Mouse (Mus musculus) CD4-positive, CD25-positive, alpha-beta regulatory T cell, adult 4 months (primary cell): ENCODE measurements around the gene Kcnip1. TPM values are rescaled to one million over a fixed set of nuclear protein-coding genes. Genes with fewer than 3 reads are reported as not detected.

Source experiments
- ATAC-seq: one replicate; pipeline ENCODE4 v1.8.0; 2017
- polyA plus RNA-seq, 2 experiments: library from polyadenylated mRNA; unstranded; fragments of 100-300 nt; shearing (Covaris generic); gene quantifications; one replicate each; pipeline ENCODE4 v1.2.1; 2017

The Kcnip1 gene
- polyA plus RNA-seq = not detected

DNA sequence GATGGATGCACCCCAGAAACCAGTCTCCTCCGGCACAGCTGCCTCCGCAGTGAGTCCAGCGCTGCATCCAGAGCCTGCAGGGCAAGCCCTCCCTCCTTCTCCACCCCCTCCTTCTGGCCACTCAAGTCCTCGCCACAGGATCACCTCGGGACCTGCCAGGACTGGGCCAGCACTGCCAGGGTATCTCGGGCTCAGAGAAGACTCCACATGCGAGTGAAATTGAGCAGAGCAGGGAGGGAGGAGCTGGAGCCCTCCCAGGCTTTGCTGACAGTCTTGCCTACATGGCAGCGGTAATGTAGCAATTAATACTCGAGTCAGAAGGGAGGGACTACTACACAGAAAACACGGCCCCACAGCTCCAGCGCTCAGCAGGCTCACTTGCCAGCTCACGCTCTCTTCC lies at the start of gene Kcnip1:
Kcnip1 (minus strand) TSS at position 215 of the 400 bp plus-strand sequence.
- ATAC-seq = no peak

DNA sequence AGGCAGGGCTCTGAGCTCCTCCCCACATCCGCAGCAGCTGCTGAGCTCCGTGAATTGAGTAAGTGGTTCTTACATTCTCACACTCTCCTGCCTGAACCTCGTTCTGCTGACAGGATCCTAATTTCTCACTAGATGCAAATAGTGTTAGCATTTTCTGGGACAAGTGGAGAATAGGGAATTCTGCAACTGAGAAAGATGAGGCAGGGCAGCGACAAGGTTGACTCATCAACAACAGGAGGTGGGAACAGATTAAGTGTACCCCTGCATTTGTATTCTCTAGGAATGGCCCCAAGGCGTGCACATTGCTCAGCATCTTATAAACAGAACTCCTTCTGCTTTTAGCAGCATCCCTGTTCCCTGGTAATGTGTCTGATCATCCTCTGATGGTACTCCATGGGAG lies 47.1 kb upstream of the Kcnip1 start:
- no peak for ATAC-seq

- peak; percentile 91 for ATAC-seq
These were observed 43.1 kb upstream of the Kcnip1 start for GRCm38 (mm10) chr11:34035909-34036658.

DNA sequence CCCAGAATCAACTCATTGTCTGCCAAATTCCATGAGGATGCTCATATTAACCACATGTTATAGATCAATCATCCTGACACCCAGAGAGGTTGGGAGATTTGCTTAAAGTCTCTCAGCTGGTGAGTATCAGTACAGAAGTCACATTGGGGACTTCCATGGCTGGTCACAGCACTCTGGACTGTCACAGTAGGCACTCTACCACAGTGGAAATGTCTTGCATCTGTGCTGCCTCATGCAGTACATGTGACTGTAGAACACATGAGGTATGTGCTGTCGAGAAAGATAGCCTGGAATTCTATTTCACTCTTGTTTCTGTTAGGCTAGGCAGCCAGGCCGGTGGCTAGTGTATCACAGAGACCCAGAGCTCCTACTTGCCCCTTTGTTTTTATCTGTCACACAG lies 41.8 kb upstream of the Kcnip1 start:
- no peak for ATAC-seq

DNA sequence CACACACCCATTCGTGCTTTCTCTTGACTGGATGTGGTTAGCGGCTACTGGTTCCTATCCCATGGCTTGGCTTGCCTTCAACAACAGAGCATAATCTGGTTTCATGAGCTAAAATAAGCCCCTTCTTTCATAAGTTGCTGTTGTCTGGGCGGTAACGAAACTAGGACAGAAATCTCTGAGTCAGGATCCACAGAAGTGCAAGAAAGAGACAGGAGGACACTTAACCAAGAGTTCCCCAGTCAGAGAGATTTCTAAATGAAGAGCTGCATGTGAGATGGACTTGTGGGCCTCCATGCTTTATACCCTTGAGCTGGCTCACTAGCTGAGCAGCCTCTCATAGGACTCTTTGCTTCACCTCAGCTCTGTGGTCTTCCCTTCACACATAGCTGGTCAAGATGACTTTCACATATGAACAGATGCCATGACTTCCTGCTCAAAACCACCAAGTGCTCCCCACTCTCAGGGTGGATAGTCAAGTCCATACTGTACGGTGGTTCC lies 41.1 kb upstream of the Kcnip1 start:
- ATAC-seq = peak; percentile 4

GRCm38 (mm10) chr11:34031015-34031805 lies 38.3 kb upstream of the Kcnip1 start:
- peak; percentile 67 for ATAC-seq

DNA sequence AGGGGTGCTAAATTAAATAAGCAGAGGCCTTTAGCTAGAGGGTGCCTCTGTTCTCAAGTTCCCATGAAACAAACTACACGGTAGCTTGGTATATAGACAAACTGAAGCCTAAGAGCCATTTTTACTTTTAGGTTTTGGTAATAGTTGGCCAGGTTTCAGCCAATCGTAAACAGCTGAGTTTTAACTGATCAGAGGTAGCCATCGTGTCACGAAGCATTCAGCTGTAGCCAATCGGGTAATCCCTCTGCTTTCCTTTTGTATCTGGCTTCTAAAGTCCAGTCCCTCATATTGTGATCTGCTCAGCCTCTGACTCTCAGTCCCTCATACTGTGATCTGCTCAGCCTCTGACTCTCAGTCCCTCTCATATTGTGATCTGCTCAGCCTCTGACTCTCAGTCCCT lies 36.7 kb upstream of the Kcnip1 start:
- ATAC-seq = no peak

DNA sequence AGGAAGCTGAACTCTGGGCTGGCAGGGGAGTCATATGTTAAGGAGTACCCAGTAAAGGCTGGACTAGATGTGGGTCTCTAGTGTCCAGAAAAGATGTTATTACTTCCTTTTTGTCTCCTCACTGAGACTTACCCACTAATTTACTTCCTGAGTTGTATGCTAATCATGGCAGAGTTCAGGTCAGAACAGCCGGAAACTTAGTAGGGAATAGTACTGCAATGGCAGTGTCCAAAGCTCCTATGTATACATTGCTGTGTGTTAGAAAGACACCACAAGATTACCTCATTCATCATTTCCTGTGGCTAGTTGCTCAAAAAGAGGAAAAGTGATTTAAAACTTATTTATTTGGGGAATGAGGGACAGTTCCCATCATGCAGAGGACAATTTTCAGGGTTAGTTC lies 32.1 kb upstream of the Kcnip1 start:
- no peak for ATAC-seq

GRCm38 (mm10) chr11:34012007-34012652 lies 19.2 kb upstream of the Kcnip1 start:
- ATAC-seq = no peak

- peak; percentile 71 for ATAC-seq
These were observed 17.9 kb upstream of the Kcnip1 start for GRCm38 (mm10) chr11:34010859-34011172.

DNA sequence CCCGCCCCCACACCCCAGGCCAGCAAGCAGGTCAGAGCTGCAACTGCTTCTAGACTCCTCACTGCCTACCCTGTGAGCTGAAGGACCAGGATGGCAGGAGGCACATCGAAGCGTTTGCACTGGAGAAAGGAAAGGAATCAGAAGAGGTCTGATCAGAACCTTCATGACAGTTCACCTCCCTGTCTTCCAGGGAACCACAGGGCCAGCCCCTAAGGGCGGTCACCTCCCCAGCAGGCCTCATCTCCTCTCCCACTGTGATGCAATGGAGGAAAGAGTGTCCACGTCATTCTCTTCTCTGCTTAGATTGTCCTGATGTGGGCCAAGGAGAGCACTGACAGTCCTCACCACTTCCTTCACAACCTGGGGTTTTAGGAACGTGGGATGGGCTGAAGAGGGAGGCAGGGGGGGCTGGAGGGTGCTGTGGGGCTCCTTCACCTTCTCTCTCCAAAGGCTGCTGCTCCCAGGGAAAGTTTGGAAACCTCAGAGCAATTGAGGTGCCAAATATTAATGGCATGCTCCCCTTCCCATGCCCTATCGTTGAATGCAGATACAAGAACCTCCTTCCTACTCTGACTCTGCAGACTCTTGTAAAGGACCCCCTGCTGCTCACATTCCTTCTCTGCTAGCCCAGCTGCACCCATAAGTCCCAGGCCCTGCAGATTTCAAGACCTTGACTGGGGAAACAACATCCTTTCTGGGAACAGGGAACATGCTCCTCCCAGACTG lies 17.3 kb upstream of the Kcnip1 start:
- ATAC-seq = peak; percentile 57

DNA sequence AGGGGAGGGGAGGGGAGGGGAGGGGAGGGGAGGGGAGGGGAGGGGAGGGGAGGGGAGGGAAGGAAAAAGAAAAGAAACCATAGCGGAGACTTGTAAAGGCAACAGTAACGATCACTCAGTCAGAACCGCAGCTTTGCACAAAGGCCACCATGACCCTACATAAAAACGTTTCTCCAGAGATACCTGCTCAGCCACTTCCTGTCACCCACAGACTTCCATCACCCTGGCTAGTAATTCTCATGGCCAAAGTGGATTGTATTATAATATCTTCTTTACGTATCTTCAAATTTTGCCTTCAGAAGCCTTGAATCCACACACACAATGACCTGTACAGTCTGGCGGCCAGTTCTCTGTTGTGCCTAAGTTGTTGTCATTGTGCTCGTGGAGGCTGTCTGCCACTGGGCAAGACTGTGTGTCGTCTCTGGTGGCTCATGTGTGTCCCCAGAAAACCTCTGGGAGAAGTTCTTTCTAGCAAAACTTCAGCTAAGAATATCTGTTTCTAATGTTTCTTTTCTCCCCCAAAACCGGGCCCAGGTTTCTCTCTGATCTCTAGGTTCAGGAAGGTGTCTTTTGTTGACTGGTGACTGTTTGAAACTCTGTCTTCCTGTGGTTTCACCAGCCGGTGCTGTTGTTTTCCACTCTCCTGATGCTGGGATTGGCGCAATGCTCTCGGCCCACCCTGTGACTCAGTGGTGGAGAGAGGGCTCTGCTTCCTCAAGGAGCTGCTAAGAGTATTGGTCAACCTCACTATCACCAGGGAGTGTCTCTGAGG lies 16.6 kb upstream of the Kcnip1 start:
- peak; percentile 24 for ATAC-seq

DNA sequence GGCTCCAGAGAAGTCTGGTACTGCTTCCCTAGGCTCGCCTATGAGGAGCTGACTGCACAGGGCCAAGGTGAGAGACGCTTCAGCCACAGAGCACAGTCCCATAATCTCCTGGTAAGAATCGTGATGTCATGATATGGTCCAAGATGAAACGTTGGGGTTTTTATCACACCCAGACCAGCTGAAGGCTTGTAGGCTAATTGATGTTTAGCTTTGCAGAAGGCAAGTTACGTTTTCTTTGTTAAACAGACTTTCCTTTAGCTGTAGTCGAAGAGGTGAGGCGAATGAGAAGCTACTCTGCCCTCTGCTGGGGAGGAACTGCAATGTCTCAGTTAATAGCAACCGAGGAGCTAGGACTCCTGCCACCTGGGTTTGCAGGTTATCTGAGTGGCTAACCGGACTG lies 15.8 kb upstream of the Kcnip1 start:
- ATAC-seq = peak; percentile 57

- peak; percentile 21 for ATAC-seq
These were observed 15.3 kb upstream of the Kcnip1 start for GRCm38 (mm10) chr11:34008214-34008613.

DNA sequence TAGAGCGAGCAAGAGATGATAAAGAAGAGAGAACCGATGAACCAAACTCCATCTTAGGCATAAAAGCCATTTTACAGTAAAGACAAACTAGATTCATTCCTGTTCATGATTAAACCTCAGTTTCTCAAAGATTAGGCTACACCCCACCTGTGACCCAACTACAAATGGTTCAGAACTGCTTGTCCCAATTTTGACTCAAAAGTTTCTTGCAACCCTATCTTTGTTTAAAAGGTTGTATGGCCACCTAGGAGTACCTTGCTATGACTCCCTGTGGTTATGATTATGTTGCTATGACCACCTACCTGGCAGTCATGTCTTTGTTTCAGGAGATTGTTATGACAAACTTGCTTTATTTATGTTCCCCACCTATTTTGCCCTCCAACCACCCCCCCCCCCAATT lies 14.7 kb upstream of the Kcnip1 start:
- ATAC-seq = no peak

- peak; percentile 23 for ATAC-seq
These were observed 9.6 kb upstream of the Kcnip1 start for GRCm38 (mm10) chr11:34002593-34002965.

GRCm38 (mm10) chr11:34001938-34002592 lies 9.1 kb upstream of the Kcnip1 start:
- ATAC-seq = peak; percentile 75

DNA sequence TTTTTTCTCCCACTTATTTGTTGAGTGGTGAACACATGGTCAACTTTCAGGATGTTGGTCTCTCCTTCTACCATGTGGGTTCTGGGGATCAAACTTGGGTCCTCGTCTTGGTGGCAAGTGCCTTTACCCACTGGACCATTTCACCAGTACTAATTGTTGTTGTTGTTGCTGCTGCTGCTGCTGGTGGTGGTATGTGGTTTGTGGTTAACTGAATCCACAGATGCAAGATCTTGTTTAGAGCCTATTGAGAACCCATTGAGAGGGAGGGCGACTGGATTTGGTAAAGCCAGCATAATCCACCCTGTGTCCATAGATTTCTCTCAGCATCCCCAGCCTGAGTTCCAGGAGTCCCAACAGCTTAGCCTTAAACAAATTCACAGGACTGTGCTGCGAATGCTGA lies 7.5 kb upstream of the Kcnip1 start:
- no peak for ATAC-seq

DNA sequence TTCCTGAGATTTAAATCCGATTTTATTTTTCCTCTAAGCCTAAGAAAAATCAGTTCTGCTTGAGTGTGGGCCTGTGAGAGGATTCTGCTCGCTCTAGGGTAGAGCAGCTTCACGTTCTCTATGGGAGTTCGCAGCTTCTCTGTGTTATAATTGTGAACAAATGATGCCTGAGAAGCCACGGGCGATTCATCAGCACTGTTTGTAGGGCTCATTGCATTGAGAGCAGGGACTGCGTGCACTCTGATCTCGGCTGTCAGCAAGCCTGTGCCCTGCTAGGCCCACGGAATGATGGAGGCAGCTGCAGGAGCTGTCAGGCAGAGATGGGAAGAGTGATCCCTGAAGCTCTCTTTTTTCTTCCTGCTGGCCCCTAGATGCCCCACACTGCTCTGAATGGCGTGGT lies 5.3 kb upstream of the Kcnip1 start:
- ATAC-seq = no peak

GRCm38 (mm10) chr11:33993496-33993895 lies 544 bp upstream of the Kcnip1 start:
- ATAC-seq = no peak

DNA sequence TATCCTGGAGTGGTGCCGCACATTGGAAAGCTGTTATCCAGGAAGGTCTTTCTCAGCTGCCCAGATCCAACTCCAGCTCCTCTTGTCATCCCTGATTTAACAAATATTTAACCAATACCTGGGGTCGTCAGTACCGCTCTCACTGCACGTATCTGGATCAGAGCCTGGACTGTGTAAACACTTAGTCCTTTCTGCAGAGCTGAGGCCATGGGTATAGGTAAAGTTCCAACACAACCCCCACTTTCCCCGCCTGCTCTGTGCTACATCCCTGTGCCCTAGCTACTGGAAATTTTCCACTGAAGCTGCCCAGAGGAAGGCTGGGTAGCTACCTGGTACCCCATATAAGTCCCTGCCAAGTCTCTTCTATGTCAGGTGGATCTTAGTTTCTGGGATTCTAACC lies 3.0 kb downstream of the Kcnip1 start:
- ATAC-seq = no peak

DNA sequence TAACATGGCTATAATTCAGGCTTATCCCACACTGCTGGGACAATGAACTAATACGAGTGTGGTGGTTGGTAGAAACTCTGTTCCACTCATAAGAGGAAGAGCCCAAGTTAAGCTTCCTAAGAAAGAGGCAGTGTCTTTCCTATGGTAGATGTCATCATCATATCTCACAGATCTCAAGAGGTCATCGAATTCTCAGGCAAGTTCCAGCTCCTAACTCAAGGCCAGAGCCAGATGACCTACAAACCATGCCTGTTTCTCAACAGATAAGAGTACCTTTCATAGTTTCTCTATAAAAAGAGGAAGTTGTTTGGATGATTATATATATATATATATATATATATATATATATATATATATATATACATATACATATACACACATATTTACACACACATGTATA lies 6.4 kb downstream of the Kcnip1 start:
- ATAC-seq = no peak
